Mouse (Mus musculus) activated CD4-positive, CD25-positive, alpha-beta regulatory T cell, adult 4 months (primary cell): ENCODE results near the gene Gimap5. TPM values are rescaled to one million over a fixed set of nuclear protein-coding genes. Genes with fewer than 3 reads are reported as not detected.

Experiments used
- polyA plus RNA-seq, 2 experiments: library from polyadenylated mRNA; unstranded; fragments of 100-300 nt; shearing (Covaris generic); gene quantifications; one replicate each; pipeline ENCODE4 v1.2.1; 2017

Gene Gimap5
- polyA plus RNA-seq, 2 experiments from 2014 or later: 198 to 220 TPM

Other genes starting within 250 kb of the Gimap5 start
- not detected for gene Atp6v0e2, start 208.6 kb upstream of the Gimap5 start, polyA plus RNA-seq
- gene Lrrc61, start 191.4 kb upstream of the Gimap5 start, polyA plus RNA-seq: 10 to 100 TPM; 35.8 to 39.8 TPM
- gene Rarres2, start 173.4 kb upstream of the Gimap5 start, polyA plus RNA-seq: under 1 TPM in 1 of 2 experiments, not detected in 1; 0.83 TPM
- not detected for gene Gm45021, start 156.6 kb upstream of the Gimap5 start, polyA plus RNA-seq
- 1 to 10 TPM; 2.1 to 3.3 TPM for gene Repin1, start 152.3 kb upstream of the Gimap5 start, polyA plus RNA-seq
- not detected for gene Gm44965, start 152.3 kb upstream of the Gimap5 start, polyA plus RNA-seq
- 1 to 10 TPM; 4.8 to 6.1 TPM for gene Zfp775, start 144.1 kb upstream of the Gimap5 start, polyA plus RNA-seq
- 1 to 10 TPM; 1.2 to 1.7 TPM for gene AI854703, start 119.4 kb upstream of the Gimap5 start, polyA plus RNA-seq
- 100 to 1,000 TPM in 1 of 2 experiments, 10 to 100 TPM in 1; 97.4 to 135 TPM for gene Gimap8, start 99.0 kb upstream of the Gimap5 start, polyA plus RNA-seq
- 100 to 1,000 TPM; 237 to 239 TPM for gene Gimap9, start 70.1 kb upstream of the Gimap5 start, polyA plus RNA-seq
- gene Gimap4, start 61.6 kb upstream of the Gimap5 start, polyA plus RNA-seq: 1,000 to 10,000 TPM; 1,705 to 1,816 TPM
- 100 to 1,000 TPM; 849 to 944 TPM for gene Gimap6, start 38.0 kb upstream of the Gimap5 start, polyA plus RNA-seq
- gene Gm28053, start 27.6 kb upstream of the Gimap5 start, polyA plus RNA-seq: 10 to 100 TPM; 42.8 to 45.0 TPM
- 100 to 1,000 TPM; 444 to 529 TPM for gene Gimap7, start 27.6 kb upstream of the Gimap5 start, polyA plus RNA-seq
- 100 to 1,000 TPM; 321 to 429 TPM for gene Gimap1, start 7.1 kb upstream of the Gimap5 start, polyA plus RNA-seq
- gene Gimap3, start 24.7 kb downstream of the Gimap5 start, polyA plus RNA-seq: 1,000 to 10,000 TPM; 1,102 to 1,198 TPM
- 10 to 100 TPM; 14.5 to 16.2 TPM for gene Tmem176a, start 94.7 kb downstream of the Gimap5 start, polyA plus RNA-seq
- gene Tmem176b, start 95.3 kb downstream of the Gimap5 start, polyA plus RNA-seq: 10 to 100 TPM; 19.4 to 29.2 TPM
- not detected for gene Aoc1, start 126.7 kb downstream of the Gimap5 start, polyA plus RNA-seq
- gene 1600015I10Rik, start 183.7 kb downstream of the Gimap5 start, polyA plus RNA-seq: not detected
- gene Doxl2, start 228.8 kb downstream of the Gimap5 start, polyA plus RNA-seq: under 1 TPM in 1 of 2 experiments, not detected in 1; 0.79 TPM
- gene Svs1, start 240.7 kb downstream of the Gimap5 start, polyA plus RNA-seq: not detected